Mouse (Mus musculus) ES-E14 (cell line): ENCODE measurements at regions not wholly inside any gene's neighbourhood (a gene's known extent, or its start where the extent isn't known, plus 50 kb on each side); places are given as distances from the start of the nearest gene placed in this dataset.

ENCODE experiments used
- DNase-seq: peaks from one replicate; pipeline ENCODE4 v3.0.0-alpha.2; 2013; ENCODE audit warnings: low read depth, low spot score
- H3K27ac ChIP-seq: 2 replicates; pipeline ENCODE4 v1.5.1; 2012; ENCODE audit warnings: low read depth, mild to moderate bottlenecking, low read length, moderate library complexity, mixed read lengths; ENCODE audit not compliant: poor library complexity, insufficient read depth, severe bottlenecking
- H3K36me3 ChIP-seq: 2 replicates; pipeline ENCODE4 v1.6.1; 2012; ENCODE audit warnings: mild to moderate bottlenecking, low read length, moderate library complexity, mixed read lengths; ENCODE audit not compliant: control insufficient read depth, poor library complexity, insufficient read depth, severe bottlenecking
- H3K4me1 ChIP-seq, 2 experiments: fragments of 150-350 bp in 1 of 2; sonication (generic) in 1 of 2; 2 replicates each; pipeline ENCODE4 v1.6.1; 2012; ENCODE audit warnings: low read length in 2 of 2, mild to moderate bottlenecking in 1 of 2, mixed read lengths in 1 of 2; ENCODE audit not compliant: control insufficient read depth in 2 of 2, insufficient read depth in 2 of 2, poor library complexity in 1 of 2
- H3K4me3 ChIP-seq, 2 experiments: fragments of 150-350 bp in 1 of 2; sonication (generic) in 1 of 2; 2 replicates each; pipeline ENCODE4 v1.5.1; 2012; ENCODE audit warnings: low read length in 2 of 2, low read depth in 1 of 2, mild to moderate bottlenecking in 1 of 2, mixed read lengths in 1 of 2; ENCODE audit not compliant: insufficient read depth in 1 of 2, poor library complexity in 1 of 2, severe bottlenecking in 1 of 2
- H3K9ac ChIP-seq: 2 replicates; pipeline ENCODE4 v1.6.1; 2012; ENCODE audit warnings: low read depth, mild to moderate bottlenecking, low read length, mixed read lengths; ENCODE audit not compliant: poor library complexity, insufficient read depth, severe bottlenecking
- H3K9me3 ChIP-seq: fragments of 150-350 bp; sonication (generic); 2 replicates; pipeline ENCODE4 v1.6.1; 2012; ENCODE audit warnings: low read depth, mild to moderate bottlenecking, low read length; ENCODE audit not compliant: control insufficient read depth, insufficient read depth
- CHD2 ChIP-seq: IDR thresholded peaks from 2 replicates; pipeline ENCODE4 v1.6.1; 2014; ENCODE audit warnings: mild to moderate bottlenecking, low read depth, low read length, inconsistent platforms
- HCFC1 ChIP-seq: IDR thresholded peaks from 2 replicates; pipeline ENCODE4 v1.6.1; 2012; ENCODE audit warnings: low read length, inconsistent platforms, borderline replicate concordance; ENCODE audit not compliant: insufficient read depth
- MAFK ChIP-seq: IDR thresholded peaks from 2 replicates; pipeline ENCODE4 v1.6.1; 2014; ENCODE audit warnings: mild to moderate bottlenecking, low read depth, low read length, inconsistent platforms; ENCODE audit not compliant: insufficient read depth
- ZC3H11A ChIP-seq: IDR thresholded peaks from 2 replicates; pipeline ENCODE4 v1.6.1; 2012; ENCODE audit warnings: low read depth, mild to moderate bottlenecking, inconsistent platforms, low read length, borderline replicate concordance
- ZNF384 ChIP-seq: IDR thresholded peaks from 2 replicates; pipeline ENCODE4 v1.6.1; 2012; ENCODE audit warnings: low read depth, low read length, inconsistent platforms
- in situ Hi-C, 2 experiments: fragments of 600-800 bp; cut with MboI; formaldehyde crosslinking; loops; one replicate each; pipeline ENCODE4 v1.15.1; 2025; ENCODE audit warnings: low sequenced_read_pairs in 2 of 2, inconsistent platforms in 1 of 2; ENCODE audit not compliant: unreplicated experiment in 2 of 2

GRCm38 (mm10) chr3:39062415-39062814 is 175.7 kb downstream of the Fat4 start:
- Histone ChIP-seq H3K4me1 (no peaks in the 10 kb centered on the region), H3K9ac (no peak overlapping the region), H3K27ac (no peak overlapping the region), H3K4me3 (no peak overlapping the region), H3K9me3 (no peaks in the 10 kb centered on the region), H3K36me3 (no peaks in the 10 kb centered on the region)
- no peak for DNase-seq
- TF ChIP-seq HCFC1 = no peak
- no peak for TF ChIP-seq CHD2
- no peak for TF ChIP-seq ZNF384
- no peak for TF ChIP-seq MAFK
- no peak for TF ChIP-seq ZC3H11A
- in situ Hi-C loops = no loop called here

GRCm38 (mm10) chr3:39065457-39065856 is 178.7 kb downstream of the Fat4 start:
- no peak for DNase-seq
- Histone ChIP-seq H3K9ac (no peak overlapping the region), H3K36me3 (no peaks in the 10 kb centered on the region), H3K4me3 (no peak overlapping the region), H3K4me1 (no peaks in the 10 kb centered on the region), H3K27ac (no peak overlapping the region), H3K9me3 (no peaks in the 10 kb centered on the region)
- TF ChIP-seq ZC3H11A (no peak), MAFK (no peak), CHD2 (no peak), HCFC1 (no peak)
- in situ Hi-C loops = no loop called here

- Histone ChIP-seq H3K4me3 (no peak overlapping the region), H3K36me3 (no peaks in the 10 kb centered on the region), H3K9ac (no peak overlapping the region), H3K4me1 (no peaks in the 10 kb centered on the region), H3K27ac (no peak overlapping the region), H3K9me3 (no peaks in the 10 kb centered on the region)
- in situ Hi-C loops = no loop called here
- TF ChIP-seq ZNF384 (no peak), HCFC1 (no peak), ZC3H11A (no peak), CHD2 (no peak), MAFK (no peak)
- no peak for DNase-seq
These were observed 182.3 kb downstream of the Fat4 start for GRCm38 (mm10) chr3:39069011-39069410.

GRCm38 (mm10) chr3:39082678-39083270 is 196.0 kb downstream of the Fat4 start:
- Histone ChIP-seq H3K4me3 (no peak overlapping the region), H3K36me3 (no peaks in the 10 kb centered on the region), H3K27ac (no peak overlapping the region), H3K9ac (no peak overlapping the region), H3K9me3 (no peaks in the 10 kb centered on the region), H3K4me1 (no peaks in the 10 kb centered on the region)
- DNase-seq = peak; percentile 6
- in situ Hi-C loops = no loop called here
- TF ChIP-seq ZNF384 (no peak), CHD2 (no peak), ZC3H11A (no peak), HCFC1 (no peak), MAFK (no peak)

- Histone ChIP-seq H3K9ac (no peak overlapping the region), H3K4me3 (no peak overlapping the region), H3K36me3 (no peaks in the 10 kb centered on the region), H3K9me3 (no peaks in the 10 kb centered on the region), H3K4me1 (no peaks in the 10 kb centered on the region), H3K27ac (no peak overlapping the region)
- no peak for DNase-seq
- in situ Hi-C loops = no loop called here
- TF ChIP-seq MAFK = no peak
- no peak for TF ChIP-seq CHD2
- TF ChIP-seq HCFC1 = no peak
- TF ChIP-seq ZC3H11A = no peak
- no peak for TF ChIP-seq ZNF384
These were observed 202.2 kb downstream of the Fat4 start for GRCm38 (mm10) chr3:39088948-39089347.
